Mouse (Mus musculus) cortical plate, adult 2 months (tissue): ENCODE data around the gene Ifitm6. TPM values are rescaled to one million over a fixed set of nuclear protein-coding genes. Genes with fewer than 3 reads are reported as not detected.

Source experiments
- H3K27ac ChIP-seq: fragments of 200-500 bp; 2 replicates; pipeline ENCODE4 v1.5.1; 2012; ENCODE audit warnings: low read length, control low read depth, inconsistent platforms; ENCODE audit not compliant: insufficient read depth
- H3K4me1 ChIP-seq: fragments of 200-500 bp; 2 replicates; pipeline ENCODE4 v1.6.1; 2011; ENCODE audit warnings: low read length; ENCODE audit not compliant: control insufficient read depth, insufficient read depth
- H3K4me3 ChIP-seq: fragments of 200-500 bp; 2 replicates; pipeline ENCODE4 v1.5.1; 2011; ENCODE audit warnings: mild to moderate bottlenecking, low read length, control low read depth; ENCODE audit not compliant: insufficient read depth
- CTCF ChIP-seq: fragments of 200-500 bp; IDR thresholded peaks from 2 replicates; pipeline ENCODE4 v1.5.1; 2011; ENCODE audit warnings: mild to moderate bottlenecking, control low read depth, low read length; ENCODE audit not compliant: insufficient read depth; ENCODE audit errors: extremely low read depth
- POLR2A ChIP-seq: fragments of 200-500 bp; IDR thresholded peaks from 2 replicates; pipeline ENCODE4 v1.6.1; 2011; ENCODE audit warnings: mild to moderate bottlenecking, low read length, control low read depth; ENCODE audit not compliant: insufficient read depth; ENCODE audit errors: extremely low read depth
- polyA plus RNA-seq: library from polyadenylated mRNA; depleted of rRNA; stranded (reverse); fragments of >200 nt; gene quantifications from 2 replicates; pipeline ENCODE4 v1.2.3, GENCODE M21; 2012

Ifitm6 gene
- polyA plus RNA-seq, 1 experiment, result 1.3 TPM

DNA sequence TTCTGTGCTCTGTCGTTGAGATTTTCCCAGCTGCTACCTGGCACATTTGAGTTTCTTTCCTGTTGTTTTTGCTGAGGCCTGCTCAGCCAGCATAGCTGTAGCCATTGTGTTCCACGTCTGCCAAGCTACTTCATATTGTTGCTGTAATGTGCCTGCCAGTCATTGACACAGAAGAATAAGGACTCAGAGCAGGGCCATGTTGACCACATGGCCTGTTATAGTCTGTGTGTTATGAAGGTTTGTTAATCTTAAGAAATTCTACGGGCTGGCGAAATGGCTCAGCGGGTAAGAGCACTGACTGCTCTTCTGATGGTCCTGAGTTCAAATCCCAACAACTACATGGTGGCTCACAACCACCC, 9.0 kb upstream of the Ifitm6 start:
- no peak for TF ChIP-seq POLR2A
- no peak for TF ChIP-seq CTCF
- no peak overlapping the region for H3K27ac ChIP-seq
- H3K4me3 ChIP-seq, result no peak overlapping the region
- no peaks in the 10 kb centered on the region; the same call in 1 of the 2 replicates for H3K4me1 ChIP-seq

GRCm38 (mm10) chr7:141026097-141026739, 8.5 kb upstream of the Ifitm6 start:
- TF ChIP-seq CTCF, result no peak
- no peak for TF ChIP-seq POLR2A
- Histone ChIP-seq H3K27ac (peak overlapping the region; percentile 57; the same call in 1 of the 2 replicates), H3K4me1 (no peaks in the 10 kb centered on the region; the same call in 1 of the 2 replicates), H3K4me3 (no peak overlapping the region)

DNA sequence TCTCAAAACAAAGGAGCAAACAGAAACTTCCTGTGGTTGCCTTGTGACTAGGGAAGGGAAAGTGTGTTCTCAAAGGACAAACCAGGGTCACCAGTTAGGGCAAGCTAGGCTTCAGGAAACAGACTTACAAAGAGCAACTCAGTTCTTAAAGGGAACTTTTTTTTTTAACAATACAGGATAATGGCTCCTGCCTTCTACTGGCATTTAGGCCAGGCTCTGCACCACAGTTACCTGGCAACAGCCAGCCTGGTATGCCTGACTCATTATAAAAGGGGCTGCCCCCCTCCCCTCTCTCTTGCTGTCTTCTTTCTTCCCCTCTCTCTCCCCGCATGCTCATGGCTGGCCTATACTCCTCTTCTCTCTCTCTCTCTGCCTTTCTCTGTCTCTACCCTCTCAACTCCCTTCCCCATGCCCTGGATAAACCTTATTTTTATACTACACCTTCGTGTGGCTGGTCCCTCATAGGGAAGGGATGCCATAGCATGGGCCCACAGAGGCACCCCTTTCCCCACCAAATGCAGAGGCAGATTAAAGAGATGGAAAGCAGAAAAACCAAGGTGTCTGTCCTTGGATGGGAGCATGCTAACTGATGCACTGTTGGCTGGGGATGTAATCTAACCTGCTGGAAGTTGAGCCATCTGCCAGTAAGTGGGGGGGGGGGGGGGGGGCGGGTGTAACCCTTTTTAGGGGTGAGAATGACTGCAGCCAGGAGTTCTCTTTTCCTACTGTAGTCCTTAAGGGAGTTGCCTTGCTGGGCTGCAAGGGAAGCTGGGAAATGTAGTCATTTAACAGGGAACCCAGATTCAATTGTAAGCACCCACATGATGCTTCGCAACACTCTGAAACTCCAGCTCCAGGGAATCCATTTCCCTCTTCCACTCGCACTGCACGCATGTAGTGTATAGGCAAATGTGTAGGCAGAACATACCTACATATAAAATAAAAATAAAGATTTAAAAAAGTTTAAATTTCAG, 7.4 kb upstream of the Ifitm6 start:
- H3K4me3 ChIP-seq, result no peak overlapping the region
- TF ChIP-seq CTCF, result no peak
- TF ChIP-seq POLR2A, result no peak
- no peaks in the 10 kb centered on the region; the same call in 1 of the 2 replicates for H3K4me1 ChIP-seq
- H3K27ac ChIP-seq, result no peak overlapping the region

- Histone ChIP-seq H3K27ac (no peak overlapping the region), H3K4me3 (no peak overlapping the region), H3K4me1 (no peaks in the 10 kb centered on the region; the same call in 1 of the 2 replicates)
- TF ChIP-seq POLR2A (no peak), CTCF (no peak)
Observed at GRCm38 (mm10) chr7:141021489-141022449, 4.0 kb upstream of the Ifitm6 start.

- Histone ChIP-seq H3K4me3 (no peak overlapping the region), H3K4me1 (no peaks in the 10 kb centered on the region), H3K27ac (no peak overlapping the region)
- TF ChIP-seq CTCF (no peak), POLR2A (no peak)
Observed at GRCm38 (mm10) chr7:141019028-141019427, 1.3 kb upstream of the Ifitm6 start.

GRCm38 (mm10) chr7:141016707-141017697, 722 bp downstream of the Ifitm6 start:
- H3K27ac ChIP-seq, result no peak overlapping the region
- no peak overlapping the region for H3K4me3 ChIP-seq
- no peak for TF ChIP-seq CTCF
- TF ChIP-seq POLR2A, result no peak
- no peaks in the 10 kb centered on the region for H3K4me1 ChIP-seq

- Histone ChIP-seq H3K27ac (no peak overlapping the region), H3K4me3 (no peak overlapping the region), H3K4me1 (no peaks in the 10 kb centered on the region)
- TF ChIP-seq POLR2A, result no peak
Observed at GRCm38 (mm10) chr7:141011238-141011770, 6.4 kb downstream of the Ifitm6 start.

DNA sequence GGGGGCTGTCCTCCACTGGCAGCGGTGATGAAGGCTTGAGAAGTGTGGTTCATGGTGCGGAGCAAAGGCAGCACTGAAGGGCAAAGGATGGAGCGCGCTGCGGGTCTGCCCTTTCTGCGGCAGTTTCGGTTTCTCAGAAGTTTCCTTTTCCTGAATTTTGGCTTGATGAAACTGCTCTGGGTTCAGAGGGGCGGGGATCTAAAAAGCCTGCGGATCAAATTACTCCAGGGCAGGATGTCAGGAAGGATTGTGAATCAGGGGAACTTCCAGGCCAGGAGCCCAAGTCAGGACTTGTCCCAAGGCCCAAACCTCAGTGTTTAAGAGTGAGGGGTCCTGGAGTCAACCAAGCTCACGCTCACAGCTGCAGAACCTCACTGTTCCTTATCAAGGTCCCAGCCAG, 7.1 kb downstream of the Ifitm6 start, which contains the start of gene Ifitm3:
Gene Ifitm3 (minus strand): TSS at position 178 of the 400 bp plus-strand sequence.
- no peak for TF ChIP-seq CTCF
- no peak for TF ChIP-seq POLR2A
- H3K27ac ChIP-seq, result peak within 1 kb of the TSS; percentile 83
- peak within 1 kb of the TSS; percentile 40 for H3K4me3 ChIP-seq
- no peaks in the 10 kb centered on the region for H3K4me1 ChIP-seq
